Mouse (Mus musculus) midbrain, postnatal 0 days (tissue): ENCODE data around the gene Tnfrsf12a. TPM values are rescaled to one million over a fixed set of nuclear protein-coding genes. Genes with fewer than 3 reads are reported as not detected.

Experiments
- ATAC-seq: fragments of 200-750 bp; cut with Nextera tagmentation; 2 replicates; pipeline ENCODE4 v1.8.0; 2017; ENCODE audit warnings: moderate number of reproducible peaks, mild to moderate bottlenecking, moderate TSS enrichment, moderate library complexity; ENCODE audit not compliant: low FRiP score
- DNase-seq: peaks from one replicate; pipeline ENCODE4 v3.0.0-alpha.2; 2015; ENCODE audit warnings: low spot score
- H3K27ac ChIP-seq: fragments of 300-500 bp; sonication (generic); 2 replicates; pipeline ENCODE4 v1.5.1; 2014; ENCODE audit warnings: low read depth, mild to moderate bottlenecking, low read length, mixed read lengths
- H3K27me3 ChIP-seq: fragments of 300-500 bp; sonication (generic); 2 replicates; pipeline ENCODE4 v1.6.1; 2014; ENCODE audit warnings: low read length, control low read depth, mixed read lengths; ENCODE audit not compliant: insufficient read depth
- H3K36me3 ChIP-seq: fragments of 300-500 bp; sonication (generic); 2 replicates; pipeline ENCODE4 v1.6.1; 2014; ENCODE audit warnings: low read length, control low read depth, mixed read lengths; ENCODE audit not compliant: insufficient read depth
- H3K4me1 ChIP-seq: fragments of 300-500 bp; sonication (generic); 2 replicates; pipeline ENCODE4 v1.6.1; 2014; ENCODE audit warnings: mild to moderate bottlenecking, control low read depth, antibody characterized with exemption, low read length, mixed read lengths; ENCODE audit not compliant: insufficient read depth
- H3K4me2 ChIP-seq: fragments of 300-500 bp; sonication (generic); 2 replicates; pipeline ENCODE4 v1.6.1; 2014; ENCODE audit warnings: low read depth, mild to moderate bottlenecking, low read length, mixed read lengths; ENCODE audit not compliant: poor library complexity, severe bottlenecking
- H3K4me3 ChIP-seq: fragments of 300-500 bp; sonication (generic); 2 replicates; pipeline ENCODE4 v1.5.1; 2014; ENCODE audit warnings: low read depth, mild to moderate bottlenecking, low read length, moderate library complexity
- H3K9ac ChIP-seq: fragments of 300-500 bp; sonication (generic); replicated peaks from 2 replicates; pipeline ENCODE4 v1.6.1; 2014; ENCODE audit warnings: mild to moderate bottlenecking, low read length, moderate library complexity, mixed read lengths; ENCODE audit not compliant: poor library complexity, severe bottlenecking
- H3K9me3 ChIP-seq: fragments of 300-500 bp; sonication (generic); 2 replicates; pipeline ENCODE4 v1.6.1; 2016; ENCODE audit warnings: low read length, control low read depth
- CTCF ChIP-seq: IDR thresholded peaks from 2 replicates; pipeline ENCODE4 v1.5.1; 2016; ENCODE audit warnings: antibody characterized with exemption, mild to moderate bottlenecking
- WGBS: fragments of 180-500 bp; shearing (Covaris S2); extraction: QIAGEN DNeasy Blood & Tissue Kit; methylation state at CpG from one replicate; pipeline ENCODE4 v1.1.7; 2014; 5-methylcytosine and 5-hydroxymethylcytosine counted together
- polyA plus RNA-seq: library from polyadenylated mRNA; unstranded; fragments of >200 nt; fragmentation: Nextera tagmentation; extraction: Ambion mirVana; gene quantifications from 2 replicates; pipeline ENCODE4 v1.2.1, GENCODE M21; 2015
- total RNA-seq: library from RNA; depleted of rRNA; stranded (reverse); fragments of >200 nt; gene quantifications from 2 replicates; pipeline ENCODE4 v1.2.3, GENCODE M21; 2014; rRNA removed

The Tnfrsf12a gene
- total RNA-seq, result 3.9 and 4.2 TPM in 2 replicates
- 3.3 TPM in 2 replicates for polyA plus RNA-seq

- Histone ChIP-seq H3K27me3 (peaks cover 34% of the 10 kb centered on the region), H3K36me3 (no peaks in the 10 kb centered on the region), H3K4me1 (peaks cover 19% of the 10 kb centered on the region), H3K4me2 (peak within 1 kb of the TSS; percentile 96), H3K27ac (no peak within 1 kb of the TSS), H3K9me3 (no peaks in the 10 kb centered on the region), H3K4me3 (peak within 1 kb of the TSS; percentile 43), H3K9ac (peak within 1 kb of the TSS; percentile 52)
- no peak for ATAC-seq
- WGBS, result under 1% methylated on average over 34 of the region's 34 CpGs
- no peak for TF ChIP-seq CTCF
- DNase-seq, result peak; percentile 76
Measured at GRCm38 (mm10) chr17:23677236-23677679, at the start of gene Tnfrsf12a. Gene Tnfrsf12a (minus strand): TSS chr17:23677468.

GRCm38 (mm10) chr17:23726758-23727142 is 49.5 kb upstream of the Tnfrsf12a start:
- Histone ChIP-seq H3K36me3 (no peaks in the 10 kb centered on the region), H3K27me3 (no peaks in the 10 kb centered on the region), H3K4me2 (peak overlapping the region; percentile 95), H3K4me1 (0 out of 2 replicates have a peak, but pooled peaks cover 5% of the 10 kb centered on the region), H3K9me3 (no peaks in the 10 kb centered on the region), H3K9ac (peak overlapping the region; percentile 69; the same call in 1 of the 2 replicates), H3K4me3 (peak overlapping the region; percentile 86), H3K27ac (no peak overlapping the region)
- peak; percentile 87 for DNase-seq
- peak; percentile 84 for ATAC-seq
- peak; percentile 55 for TF ChIP-seq CTCF
- 1% methylated on average over 20 of the region's 20 CpGs for WGBS

- H3K4me1 ChIP-seq, result 0 out of 2 replicates have a peak, but pooled peaks cover 5% of the 10 kb centered on the region
- no peaks in the 10 kb centered on the region for H3K9me3 ChIP-seq
- H3K9ac ChIP-seq, result peak within 1 kb of the TSS; percentile 69
- H3K27me3 ChIP-seq, result no peaks in the 10 kb centered on the region
- H3K4me3 ChIP-seq, result peak within 1 kb of the TSS; percentile 86
- DNase-seq (peak; percentile 96), ATAC-seq (peak; percentile 93)
- H3K36me3 ChIP-seq, result no peaks in the 10 kb centered on the region
- 0 out of 2 replicates have a peak, but pooled peaks have one; percentile 20 for TF ChIP-seq CTCF
- peak within 1 kb of the TSS; percentile 72 for H3K27ac ChIP-seq
- 1% methylated on average over 61 of the region's 73 CpGs for WGBS
- H3K4me2 ChIP-seq, result peak within 1 kb of the TSS; percentile 95
Measured at GRCm38 (mm10) chr17:23725999-23726757, 48.9 kb upstream of the Tnfrsf12a start, which contains the start of gene Pkmyt1. Gene Pkmyt1 (plus strand): TSS chr17:23726336.

- peak overlapping the region; percentile 69 for H3K9ac ChIP-seq
- H3K4me1 ChIP-seq, result 0 out of 2 replicates have a peak, but pooled peaks cover 5% of the 10 kb centered on the region
- H3K27ac ChIP-seq, result peak overlapping the region; percentile 72
- 63% methylated on average over 4 of the region's 4 CpGs for WGBS
- DNase-seq (no peak), ATAC-seq (no peak)
- H3K9me3 ChIP-seq, result no peaks in the 10 kb centered on the region
- no peak for TF ChIP-seq CTCF
- H3K4me3 ChIP-seq, result peak overlapping the region; percentile 86; the same call in 1 of the 2 replicates
- no peaks in the 10 kb centered on the region for H3K27me3 ChIP-seq
- H3K4me2 ChIP-seq, result peak overlapping the region; percentile 95
- H3K36me3 ChIP-seq, result no peaks in the 10 kb centered on the region
Measured at GRCm38 (mm10) chr17:23725477-23725876, 48.2 kb upstream of the Tnfrsf12a start.

- H3K4me1 ChIP-seq, result 0 out of 2 replicates have a peak, but pooled peaks cover 5% of the 10 kb centered on the region
- H3K27ac ChIP-seq, result no peak within 1 kb of the TSS
- H3K36me3 ChIP-seq, result no peaks in the 10 kb centered on the region
- H3K9me3 ChIP-seq, result no peaks in the 10 kb centered on the region
- 77% methylated on average over 7 of the region's 7 CpGs for WGBS
- no peaks in the 10 kb centered on the region for H3K27me3 ChIP-seq
- H3K9ac ChIP-seq, result no peak within 1 kb of the TSS
- DNase-seq (no peak), ATAC-seq (no peak)
- no peak within 1 kb of the TSS for H3K4me3 ChIP-seq
- TF ChIP-seq CTCF, result no peak
- no peak within 1 kb of the TSS for H3K4me2 ChIP-seq
Measured at GRCm38 (mm10) chr17:23722376-23723125, 45.3 kb upstream of the Tnfrsf12a start, which contains the start of gene 1520401A03Rik. Gene 1520401A03Rik (minus strand): TSS chr17:23722783.
